Mouse (Mus musculus): ENCODE measurements around the gene Prss56. TPM values are rescaled to one million over a fixed set of nuclear protein-coding genes. Genes with fewer than 3 reads are reported as not detected.
A peak's percentile ranks its signal among the peaks of the same experiment; 100 is the strongest.

Prss56 gene
- polyA plus RNA-seq, 1 experiment = not detected

GRCm38 (mm10) chr1:87213735-87214704, 30.9 kb downstream of the Prss56 start, which contains the start of gene Eif4e2:
Eif4e2 (plus strand) TSS chr1:87213914.
- Histone ChIP-seq H3K27ac (ENCODE audit: insufficient read depth, low read depth, low read length) (peak within 1 kb of the TSS; percentile 78), H3K4me3 (ENCODE audit: insufficient read depth, low read depth, low read length) (peak within 1 kb of the TSS; percentile 95), H3K4me1 (ENCODE audit: control insufficient read depth, insufficient read depth, low read length) (peaks cover 5% of the 10 kb centered on the region; the same call in 1 of the 2 replicates)
- no peak; the same call in none of the 2 replicates for TF ChIP-seq POLR2A (IDR thresholded peaks at IDR 0.05; ENCODE audit: insufficient read depth, low read depth, low read length)
- WGBS = under 1% methylated on average over 99 of the region's 99 CpGs

DNA sequence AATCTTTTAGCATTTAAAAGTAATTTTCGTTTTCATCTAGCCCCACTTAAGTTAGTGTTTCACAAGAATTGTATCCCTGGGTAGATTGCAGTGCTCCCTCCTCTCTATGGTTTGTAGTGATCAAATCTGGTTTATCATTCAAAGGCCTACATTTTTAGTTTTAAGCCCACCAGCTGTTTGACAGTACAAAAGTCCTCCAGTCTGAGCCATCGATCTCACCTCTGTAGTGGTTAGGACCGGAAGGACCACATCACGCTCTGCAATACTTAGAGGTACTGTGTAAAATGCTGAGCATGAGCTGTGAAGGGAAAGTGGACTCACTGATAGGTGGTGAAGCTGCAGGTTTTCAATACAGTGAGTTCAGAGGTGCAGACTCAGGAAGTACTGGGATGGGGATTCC, 31.6 kb downstream of the Prss56 start:
- TF ChIP-seq POLR2A (IDR thresholded peaks at IDR 0.05; ENCODE audit: insufficient read depth, low read depth, low read length) = no peak
- TF ChIP-seq CTCF (IDR thresholded peaks at IDR 0.05; ENCODE audit: insufficient read depth, low read depth, low read length) = no peak
- H3K27ac ChIP-seq (ENCODE audit: insufficient read depth, low read depth, low read length) = no peak overlapping the region
- H3K4me3 ChIP-seq (ENCODE audit: insufficient read depth, low read depth, low read length) = peak overlapping the region; percentile 95
- WGBS = 21% methylated on average over 4 of the region's 4 CpGs
- peaks cover 5% of the 10 kb centered on the region; the same call in 1 of the 2 replicates for H3K4me1 ChIP-seq (ENCODE audit: control insufficient read depth, insufficient read depth, low read length)

DNA sequence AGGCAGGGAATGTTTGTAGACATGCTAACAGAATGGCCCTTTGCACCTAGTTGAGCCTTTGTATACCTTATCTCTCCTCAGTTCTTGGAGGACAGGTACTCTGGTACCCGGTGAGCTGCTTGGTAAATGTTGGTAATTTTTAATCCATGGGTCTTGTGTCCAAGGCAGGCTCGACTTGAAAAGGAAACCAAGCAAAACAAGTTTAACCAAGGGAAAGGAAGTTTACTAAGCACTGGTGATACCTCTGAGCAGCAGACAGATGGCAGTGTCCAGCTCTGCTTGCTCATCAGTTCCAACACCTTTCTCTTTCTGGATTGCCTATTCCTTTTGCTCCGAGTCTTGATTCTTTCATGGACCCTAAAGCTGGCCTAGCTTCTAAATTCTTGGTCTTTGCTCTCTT, 34.8 kb downstream of the Prss56 start:
- Histone ChIP-seq H3K27ac (ENCODE audit: insufficient read depth, low read depth, low read length) (no peak overlapping the region), H3K4me1 (ENCODE audit: control insufficient read depth, insufficient read depth, low read length) (peaks cover 4% of the 10 kb centered on the region; the same call in 1 of the 2 replicates), H3K4me3 (ENCODE audit: insufficient read depth, low read depth, low read length) (no peak overlapping the region)
- WGBS = 40% methylated on average over 3 of the region's 3 CpGs
- no peak for TF ChIP-seq POLR2A (IDR thresholded peaks at IDR 0.05; ENCODE audit: insufficient read depth, low read depth, low read length)
- TF ChIP-seq CTCF (IDR thresholded peaks at IDR 0.05; ENCODE audit: insufficient read depth, low read depth, low read length) = no peak

GRCm38 (mm10) chr1:87225739-87226138, 42.6 kb downstream of the Prss56 start:
- TF ChIP-seq CTCF (IDR thresholded peaks at IDR 0.05; ENCODE audit: insufficient read depth, low read depth, low read length) (no peak), POLR2A (IDR thresholded peaks at IDR 0.05; ENCODE audit: insufficient read depth, low read depth, low read length) (no peak)
- H3K4me3 ChIP-seq (ENCODE audit: insufficient read depth, low read depth, low read length) = no peak overlapping the region
- 96% methylated on average over 8 of the region's 8 CpGs for WGBS
- H3K27ac ChIP-seq (ENCODE audit: insufficient read depth, low read depth, low read length) = no peak overlapping the region
- no peaks in the 10 kb centered on the region for H3K4me1 ChIP-seq (ENCODE audit: control insufficient read depth, insufficient read depth, low read length)

GRCm38 (mm10) chr1:87226409-87227159, 43.5 kb downstream of the Prss56 start:
- 100% methylated on average over 1 of the region's 1 CpGs for WGBS
- H3K4me1 ChIP-seq (ENCODE audit: control insufficient read depth, insufficient read depth, low read length) = no peaks in the 10 kb centered on the region
- no peak overlapping the region for H3K27ac ChIP-seq (ENCODE audit: insufficient read depth, low read depth, low read length)
- TF ChIP-seq CTCF (IDR thresholded peaks at IDR 0.05; ENCODE audit: insufficient read depth, low read depth, low read length) = no peak
- no peak overlapping the region for H3K4me3 ChIP-seq (ENCODE audit: insufficient read depth, low read depth, low read length)

DNA sequence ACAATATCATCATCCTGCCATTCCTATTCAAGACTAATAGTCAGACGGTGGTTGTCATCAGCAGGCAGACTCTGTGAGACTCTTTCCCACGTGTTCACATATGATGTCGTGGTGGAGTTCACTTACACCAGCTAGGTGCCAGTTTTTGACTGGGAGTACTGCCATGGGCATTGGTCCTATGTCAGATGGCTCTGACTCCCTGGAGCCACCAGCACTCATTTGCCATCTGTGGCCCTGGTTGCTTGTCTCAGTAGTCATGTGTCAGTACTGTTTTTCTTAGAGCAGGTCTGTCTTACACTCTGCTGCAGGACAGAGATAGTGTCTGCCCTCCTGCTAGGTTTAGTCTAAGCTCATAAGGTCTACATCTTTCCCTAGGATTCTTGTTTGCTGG, 44.0 kb downstream of the Prss56 start:
- Histone ChIP-seq H3K4me3 (ENCODE audit: insufficient read depth, low read depth, low read length) (no peak overlapping the region), H3K4me1 (ENCODE audit: control insufficient read depth, insufficient read depth, low read length) (no peaks in the 10 kb centered on the region), H3K27ac (ENCODE audit: insufficient read depth, low read depth, low read length) (no peak overlapping the region)
- WGBS = 96% methylated on average over 3 of the region's 3 CpGs
- TF ChIP-seq CTCF (IDR thresholded peaks at IDR 0.05; ENCODE audit: insufficient read depth, low read depth, low read length) = no peak
- TF ChIP-seq POLR2A (IDR thresholded peaks at IDR 0.05; ENCODE audit: insufficient read depth, low read depth, low read length) = no peak

- H3K4me3 ChIP-seq (ENCODE audit: insufficient read depth, low read depth, low read length) = no peak overlapping the region
- no peak overlapping the region for H3K27ac ChIP-seq (ENCODE audit: insufficient read depth, low read depth, low read length)
- 71% methylated on average over 5 of the region's 5 CpGs for WGBS
- no peaks in the 10 kb centered on the region for H3K4me1 ChIP-seq (ENCODE audit: control insufficient read depth, insufficient read depth, low read length)
- no peak for TF ChIP-seq CTCF (IDR thresholded peaks at IDR 0.05; ENCODE audit: insufficient read depth, low read depth, low read length)
Measured at GRCm38 (mm10) chr1:87230606-87231005, 47.5 kb downstream of the Prss56 start.

DNA sequence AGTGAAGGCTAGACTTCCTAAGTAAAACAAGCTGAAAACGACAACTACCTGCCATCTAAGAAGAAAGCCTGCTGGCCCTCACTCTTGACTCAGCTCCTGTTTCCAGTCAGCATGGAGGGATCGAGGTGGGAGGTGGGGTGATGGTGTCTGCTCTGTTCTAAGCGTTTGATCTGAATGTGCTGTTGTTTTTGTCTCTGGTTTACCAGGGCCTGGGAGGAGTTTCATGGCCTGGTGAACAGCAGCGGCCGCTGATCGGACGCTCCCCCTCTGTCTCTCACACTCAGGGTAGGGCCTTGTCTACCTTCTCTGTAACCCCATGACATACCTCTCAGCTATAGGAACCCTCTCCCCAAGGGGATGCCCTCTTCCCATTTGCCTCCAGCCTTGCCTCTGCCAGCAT, 49.1 kb downstream of the Prss56 start:
- Histone ChIP-seq H3K27ac (ENCODE audit: insufficient read depth, low read depth, low read length) (no peak overlapping the region), H3K4me3 (ENCODE audit: insufficient read depth, low read depth, low read length) (no peak overlapping the region), H3K4me1 (ENCODE audit: control insufficient read depth, insufficient read depth, low read length) (no peaks in the 10 kb centered on the region)
- 74% methylated on average over 7 of the region's 7 CpGs for WGBS
- TF ChIP-seq POLR2A (IDR thresholded peaks at IDR 0.05; ENCODE audit: insufficient read depth, low read depth, low read length) = no peak
- TF ChIP-seq CTCF (IDR thresholded peaks at IDR 0.05; ENCODE audit: insufficient read depth, low read depth, low read length) = no peak

Other genes with a start within 250 kb of the Prss56 start
- not detected in 2 replicates for gene Alppl2, start 93.4 kb upstream of the Prss56 start, polyA plus RNA-seq (2012; ENCODE audit: insufficient read depth, insufficient read length, low replicate concordance, missing spikeins)
- gene Alpi, start 81.7 kb upstream of the Prss56 start, polyA plus RNA-seq (2012; ENCODE audit: insufficient read depth, insufficient read length, low replicate concordance, missing spikeins) = not detected in 2 replicates
- not detected in 2 replicates for gene Akp3, start 58.3 kb upstream of the Prss56 start, polyA plus RNA-seq (2012; ENCODE audit: insufficient read depth, insufficient read length, low replicate concordance, missing spikeins)
- not detected in 2 replicates for gene Ecel1, start 26.8 kb upstream of the Prss56 start, polyA plus RNA-seq (2012; ENCODE audit: insufficient read depth, insufficient read length, low replicate concordance, missing spikeins)
- gene Chrnd, start 7.3 kb downstream of the Prss56 start, polyA plus RNA-seq (2012; ENCODE audit: insufficient read depth, insufficient read length, low replicate concordance, missing spikeins) = not detected in 2 replicates
- not detected in 2 replicates for gene Chrng, start 21.3 kb downstream of the Prss56 start, polyA plus RNA-seq (2012; ENCODE audit: insufficient read depth, insufficient read length, low replicate concordance, missing spikeins)
- gene Eif4e2, start 30.6 kb downstream of the Prss56 start, polyA plus RNA-seq (2012; ENCODE audit: insufficient read depth, insufficient read length, low replicate concordance, missing spikeins) = not detected in 2 replicates
- not detected in 2 replicates for gene Efhd1, start 81.0 kb downstream of the Prss56 start, polyA plus RNA-seq (2012; ENCODE audit: insufficient read depth, insufficient read length, low replicate concordance, missing spikeins)
- gene Gigyf2, start 143.7 kb downstream of the Prss56 start, polyA plus RNA-seq (2012; ENCODE audit: insufficient read depth, insufficient read length, low replicate concordance, missing spikeins) = 228 TPM in 1 of 2 replicates, not detected in the other
- gene Kcnj13, start 211.4 kb downstream of the Prss56 start, polyA plus RNA-seq (2012; ENCODE audit: insufficient read depth, insufficient read length, low replicate concordance, missing spikeins) = not detected in 2 replicates

All from olfactory bulb, adult 2 months (tissue).